ENCODE assay signal across 8 mouse cellular contexts in genomic region chr8:120285033-120285432, GRCm38 (mm10). TPM values are rescaled to one million over a fixed set of nuclear protein-coding genes. Genes with fewer than 3 reads are reported as not detected.
DNase-seq lines count a peak whose midpoint lies in the region; ATAC-seq and TF ChIP-seq lines count a peak whose summit lies in the region.

No protein-coding gene starts in this region.

- 0 out of 2 replicates have a peak overlapping the region, but pooled peaks have one; percentile 6 for H3K9ac ChIP-seq in hindbrain, embryonic 16.5 days (ENCODE audit: low read depth, low read length)
- no peak overlapping the region for H3K9ac ChIP-seq in lung, embryonic 14.5 days
- peak overlapping the region; percentile 47; the same call in 1 of the 2 replicates for H3K9ac ChIP-seq in stomach, embryonic 16.5 days (ENCODE audit: low read length)

- no peak overlapping the region for H3K4me2 ChIP-seq in hindbrain, embryonic 16.5 days (ENCODE audit: low read length)
- H3K4me2 ChIP-seq in lung, embryonic 14.5 days = no peak overlapping the region
- no peak overlapping the region for H3K4me2 ChIP-seq in stomach, embryonic 16.5 days (ENCODE audit: low read depth, low read length)

- WGBS in lung, adult 2 months = 15% methylated on average over 3 of the region's 3 CpGs
- WGBS in hindbrain, embryonic 16.5 days = 64% methylated on average over 3 of the region's 3 CpGs
- WGBS in lung, embryonic 14.5 days = 28% methylated on average over 3 of the region's 3 CpGs
- 18% methylated on average over 3 of the region's 3 CpGs for WGBS in stomach, embryonic 16.5 days

- H3K9me3 ChIP-seq in hindbrain, embryonic 16.5 days (ENCODE audit: control insufficient read depth, low read length) = no peaks in the 10 kb centered on the region
- H3K9me3 ChIP-seq in lung, embryonic 14.5 days (ENCODE audit: low read depth, low read length) = no peaks in the 10 kb centered on the region
- no peaks in the 10 kb centered on the region for H3K9me3 ChIP-seq in stomach, embryonic 16.5 days (replicated peaks; ENCODE audit: control insufficient read depth, low read length)

- no peak overlapping the region for H3K4me3 ChIP-seq in lung, adult 2 months (replicated peaks; ENCODE audit: extremely low read depth, low read depth, low read length)
- no peak overlapping the region for H3K4me3 ChIP-seq in hindbrain, embryonic 16.5 days (ENCODE audit: low read length)
- H3K4me3 ChIP-seq in lung, embryonic 14.5 days (ENCODE audit: low read depth, low read length) = no peak overlapping the region
- H3K4me3 ChIP-seq in stomach, embryonic 16.5 days (replicated peaks; ENCODE audit: low read length) = no peak overlapping the region

- TF ChIP-seq POLR2A in lung, adult 2 months (IDR thresholded peaks at IDR 0.05; ENCODE audit: borderline replicate concordance, extremely low read depth, low read depth, low read length) = no peak

- H3K36me3 ChIP-seq in hindbrain, embryonic 16.5 days (ENCODE audit: control insufficient read depth, insufficient read depth, low read length) = no peaks in the 10 kb centered on the region
- H3K36me3 ChIP-seq in lung, embryonic 14.5 days (ENCODE audit: insufficient read depth) = no peaks in the 10 kb centered on the region
- H3K36me3 ChIP-seq in stomach, embryonic 16.5 days (ENCODE audit: control insufficient read depth, insufficient read depth, low read length) = no peaks in the 10 kb centered on the region

- H3K27me3 ChIP-seq in hindbrain, embryonic 16.5 days (replicated peaks; ENCODE audit: control insufficient read depth, insufficient read depth, low read length) = 0 out of 2 replicates have a peak, but pooled peaks cover 3% of the 10 kb centered on the region
- H3K27me3 ChIP-seq in lung, embryonic 14.5 days (ENCODE audit: insufficient read depth, low read length) = no peaks in the 10 kb centered on the region
- H3K27me3 ChIP-seq in stomach, embryonic 16.5 days (ENCODE audit: control insufficient read depth, insufficient read depth, low read length) = no peaks in the 10 kb centered on the region

- DNase-seq in lung, adult 18-20 months = peak; percentile 68 to 78
- DNase-seq in lung, adult 2 months = no peak
- DNase-seq in lung, embryonic 14.5 days = peak; percentile 65
- DNase-seq in urinary bladder, adult 2 months (ENCODE audit: low spot score) = no peak
- no peak for DNase-seq in left cerebral cortex, postnatal 36 days (ENCODE audit: low spot score in 2 of 2)
- no peak for DNase-seq in cerebellum, adult 8-10 months

- intact Hi-C loops in left cerebral cortex, postnatal 36 days (cut with DNase I) = loop anchor here (5.0 kb wide), 1 partner anchor 312 kb away; no protein-coding TSS in a partner anchor

- TF ChIP-seq CTCF in lung, adult 2 months (IDR thresholded peaks at IDR 0.05; ENCODE audit: insufficient read depth, low read length) = no peak
- no peak for TF ChIP-seq CTCF in lung, embryonic 14.5 days (IDR thresholded peaks at IDR 0.05; ENCODE audit: low read depth)

- H3K27ac ChIP-seq in hindbrain, embryonic 16.5 days (ENCODE audit: low read depth, low read length) = no peak overlapping the region
- H3K27ac ChIP-seq in lung, embryonic 14.5 days (ENCODE audit: low read depth) = peak overlapping the region; percentile 58; the same call in 1 of the 2 replicates
- H3K27ac ChIP-seq in stomach, embryonic 16.5 days (ENCODE audit: low read length) = peak overlapping the region; percentile 76

- no peak for ATAC-seq in hindbrain, embryonic 16.5 days
- ATAC-seq in lung, embryonic 14.5 days (ENCODE audit: insufficient read depth) = no peak
- ATAC-seq in stomach, embryonic 16.5 days (ENCODE audit: insufficient read depth, low FRiP score) = peak; percentile 86

- H3K4me1 ChIP-seq in lung, adult 2 months (ENCODE audit: control insufficient read depth, insufficient read depth, low read length) = peaks cover 6% of the 10 kb centered on the region; the same call in 1 of the 2 replicates
- peaks cover 58% of the 10 kb centered on the region for H3K4me1 ChIP-seq in hindbrain, embryonic 16.5 days (ENCODE audit: control insufficient read depth, insufficient read depth, low read depth, low read length)
- peaks cover 53% of the 10 kb centered on the region for H3K4me1 ChIP-seq in lung, embryonic 14.5 days (ENCODE audit: insufficient read depth)
- H3K4me1 ChIP-seq in stomach, embryonic 16.5 days (ENCODE audit: control insufficient read depth, insufficient read depth, low read length) = peaks cover 60% of the 10 kb centered on the region

RNA-seq across cellular contexts. Expression of gene Gse1, which starts 56.8 kb away (rescaled TPM):
- 35.6 and 39.6 TPM in 2 replicates for polyA plus RNA-seq in lung, adult 2 months (2012; rRNA removed)
- polyA plus RNA-seq in hindbrain, embryonic 16.5 days (2015; fragmentation: Nextera tagmentation; extraction: Ambion mirVana) = 10.7 and 14.8 TPM in 2 replicates
- 12.7 and 14.3 TPM in 2 replicates for polyA plus RNA-seq in lung, embryonic 14.5 days (2014; fragmentation: Nextera tagmentation; extraction: Ambion mirVana)
- polyA plus RNA-seq in stomach, embryonic 16.5 days (2015; fragmentation: Nextera tagmentation; extraction: Ambion mirVana) = 6.0 and 6.9 TPM in 2 replicates
- 27.5 and 30.2 TPM in 2 replicates for polyA plus RNA-seq in urinary bladder, adult 2 months (2012; rRNA removed)
- 10 to 100 TPM; 64.1 to 87.6 TPM for total RNA-seq in left cerebral cortex, postnatal 36 days (2021)

Comparison
In these comparisons a context has a peak if more than half of its experiments do, and no peak if none do; other contexts are left out.
1. DNase-seq: peak in lung, adult 18-20 months (2 of 2) and lung, embryonic 14.5 days (single experiment); none in lung, adult 2 months (single experiment), urinary bladder, adult 2 months (single experiment), left cerebral cortex, postnatal 36 days (0 of 2) and cerebellum, adult 8-10 months (single experiment).